Mouse (Mus musculus) layer of hippocampus, adult 9-10 months (tissue): ENCODE measurements around the gene Fam118a.
A peak's percentile ranks its signal among the peaks of the same experiment; 100 is the strongest.

Experiments used
- DNase-seq: peaks from one replicate; pipeline ENCODE4 v3.0.0; 2022; ENCODE audit warnings: low spot score

Fam118a gene

GRCm38 (mm10) chr15:85072651-85073050 lies 43.9 kb downstream of the Fam118a start:
- DNase-seq = no peak

- DNase-seq = peak; percentile 4
Measured at GRCm38 (mm10) chr15:85085641-85086040, 56.9 kb downstream of the Fam118a start.
